Mouse (Mus musculus) lung, postnatal 10 days (tissue): ENCODE data around the gene Hoxa2.

Source experiments
- DNase-seq: peaks from one replicate; pipeline ENCODE4 v3.0.0; 2021

Hoxa2 gene

DNA sequence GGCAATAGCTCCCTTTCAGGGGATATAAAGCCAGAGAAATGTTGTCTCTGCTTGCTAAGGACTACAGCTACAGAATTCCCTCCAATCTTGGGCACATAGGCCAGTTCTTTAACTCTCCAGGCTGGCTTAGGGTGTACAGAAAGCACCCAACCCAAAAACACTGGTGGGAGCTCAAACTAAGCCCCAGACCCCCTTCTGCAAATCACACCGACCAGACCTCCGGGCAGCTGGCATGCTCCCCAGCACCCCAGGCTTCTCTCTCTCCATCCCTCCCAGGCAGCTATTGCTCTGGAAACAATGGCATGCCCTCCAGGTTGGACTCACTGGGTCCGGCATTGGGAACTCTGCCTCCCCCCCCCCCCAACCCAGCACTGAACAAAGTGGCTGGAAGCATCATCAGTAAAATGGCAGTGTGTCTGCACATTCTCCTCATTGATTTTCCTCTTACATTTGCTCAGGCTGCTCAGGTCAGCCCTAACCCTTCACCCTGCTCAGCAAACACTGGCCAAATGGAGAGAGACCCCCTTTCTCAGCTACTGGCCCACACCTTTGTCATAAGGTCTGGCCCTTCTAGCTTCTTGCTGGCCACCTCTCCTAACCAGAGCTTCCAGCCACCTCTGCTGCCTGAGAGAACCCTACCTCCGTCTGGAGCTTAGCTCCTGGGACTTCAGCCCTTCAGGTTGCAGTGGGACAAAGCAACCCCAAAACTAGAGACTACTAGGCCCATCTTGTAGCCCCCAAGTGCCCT, 14.5 kb upstream of the Hoxa2 start:
- DNase-seq = peak; percentile 39

DNA sequence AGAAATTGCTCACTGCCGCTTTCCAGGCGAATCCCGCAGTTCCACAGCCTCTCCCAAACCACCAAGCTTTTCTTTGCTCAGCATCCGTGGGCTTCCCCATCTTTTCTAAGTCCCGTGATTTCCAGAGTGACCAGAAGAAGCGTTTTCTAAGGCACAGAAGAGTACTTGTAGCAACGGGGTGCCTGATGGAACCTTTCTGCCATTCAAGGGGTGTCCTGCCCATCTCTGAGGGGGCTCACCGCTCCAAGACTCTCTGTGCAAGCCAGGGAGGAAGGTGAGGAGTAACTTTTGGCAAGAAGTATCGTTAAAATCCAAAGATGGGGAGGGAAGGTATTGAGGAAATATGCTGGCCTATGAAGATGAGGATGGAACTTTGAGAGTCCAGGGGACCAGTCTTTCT, 13.2 kb upstream of the Hoxa2 start:
- no peak for DNase-seq

DNA sequence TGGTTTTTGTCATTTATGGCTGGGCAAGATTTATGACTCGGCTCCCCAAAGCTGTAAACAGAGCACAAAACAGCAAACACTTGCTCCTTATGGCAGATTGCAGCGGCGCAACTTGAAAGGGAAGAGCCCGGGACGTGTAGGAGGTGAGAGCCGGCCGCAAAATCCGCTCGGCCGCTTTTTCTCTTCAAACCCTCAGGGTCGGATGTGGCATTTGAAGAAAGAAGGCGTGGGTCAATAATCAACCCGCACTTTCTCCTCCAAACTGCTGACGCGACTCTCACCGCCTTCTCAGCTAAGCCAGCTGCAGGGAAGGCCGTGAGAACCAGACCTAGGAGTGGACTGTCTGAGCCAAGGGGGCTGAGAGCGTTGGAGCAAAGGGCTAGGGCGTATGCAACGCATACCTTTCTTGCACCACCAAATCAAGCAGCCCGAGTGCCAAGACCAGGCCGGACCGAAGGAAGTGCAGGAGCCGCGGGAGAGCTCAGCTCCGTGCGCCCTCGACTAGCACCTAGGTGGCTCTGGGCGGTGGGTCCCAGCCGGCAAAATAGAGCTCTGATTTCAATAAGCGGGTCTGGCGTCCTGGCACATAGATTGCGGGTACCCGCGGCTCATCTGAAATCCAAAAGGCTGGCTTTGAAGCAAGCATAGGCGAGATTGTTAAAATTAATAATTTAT, 12.6 kb upstream of the Hoxa2 start, which contains the start of gene 5730596B20Rik:
Gene 5730596B20Rik (plus strand): TSS at position 438 of the 675 bp plus-strand sequence.
- DNase-seq = peak; percentile 60

DNA sequence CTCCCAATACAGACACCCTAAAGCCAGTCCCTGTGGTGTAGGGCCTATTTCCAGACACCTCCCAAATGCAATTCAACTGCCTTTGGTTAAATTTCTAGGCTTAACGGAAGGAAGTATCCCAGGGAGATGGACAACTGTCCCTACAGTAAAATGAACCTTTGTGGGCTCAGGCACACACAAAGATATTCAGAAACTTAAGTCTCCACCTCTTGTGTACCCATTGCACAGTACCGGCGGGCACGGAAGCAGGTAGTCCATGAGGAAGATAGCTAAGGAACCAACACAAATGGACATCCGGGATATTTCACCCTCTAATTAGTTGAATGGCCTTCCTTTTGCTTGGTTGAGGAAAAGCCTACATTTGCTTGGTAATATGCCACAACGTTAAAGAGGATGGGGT, 11.8 kb upstream of the Hoxa2 start:
- DNase-seq = no peak

DNA sequence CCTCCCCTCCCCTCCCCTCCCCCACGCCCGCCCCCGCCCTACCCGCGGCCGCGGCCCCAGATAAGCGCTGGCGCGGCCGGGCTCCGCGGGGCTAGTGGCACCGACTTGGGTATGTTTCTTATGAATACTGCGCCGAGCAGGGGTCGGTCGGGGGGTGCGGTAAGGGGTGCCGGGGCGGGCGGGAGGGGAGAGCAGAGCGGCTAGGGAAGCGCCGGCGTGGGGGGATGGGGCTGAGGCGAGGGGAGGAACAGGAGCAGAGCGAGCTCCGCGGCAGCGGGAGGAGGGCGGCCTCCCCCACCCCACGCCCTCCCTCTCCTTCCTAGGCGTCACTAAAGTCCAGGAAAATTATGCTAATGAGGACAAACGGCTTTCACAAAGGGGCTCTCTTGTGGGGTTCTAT, 11.2 kb upstream of the Hoxa2 start:
- DNase-seq = peak; percentile 89

DNA sequence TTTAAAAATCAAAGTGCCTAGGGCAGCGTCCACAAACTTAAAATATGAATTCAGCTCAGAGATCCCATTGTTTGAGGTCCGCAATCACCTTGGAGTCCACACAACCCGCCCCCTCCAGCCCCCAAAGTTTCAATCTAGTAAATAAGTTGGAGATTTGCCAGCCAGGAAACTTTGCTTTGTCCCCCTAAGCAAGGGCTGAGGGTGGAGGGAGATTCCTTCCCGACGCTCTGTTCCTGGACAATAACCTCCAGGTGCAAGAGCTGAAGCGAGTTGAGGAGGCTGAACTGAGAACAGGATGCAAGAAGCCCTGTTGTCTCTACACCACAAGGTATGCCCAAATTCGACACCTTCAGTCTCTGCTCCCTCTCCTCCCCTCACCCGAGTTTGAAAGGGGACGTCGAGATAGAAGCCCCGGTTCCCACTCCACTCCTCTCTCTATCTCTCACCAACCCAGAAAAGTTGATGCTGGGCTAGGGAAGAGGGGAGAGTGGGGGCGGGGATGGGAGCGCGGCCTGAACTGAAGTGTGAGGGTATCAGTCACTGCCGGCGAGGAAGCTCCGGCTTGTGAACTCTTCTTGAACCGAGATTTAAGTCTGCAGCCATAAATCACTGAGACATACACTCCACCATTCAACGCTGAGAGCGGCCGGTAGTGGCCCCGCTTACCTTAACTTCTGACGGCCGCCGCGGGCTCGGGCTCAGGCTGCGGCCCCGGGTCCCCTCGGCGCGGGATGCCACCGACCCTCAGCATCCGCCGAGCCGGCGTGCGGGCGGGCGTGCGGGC, 10.5 kb upstream of the Hoxa2 start:
- DNase-seq = peak; percentile 82

DNA sequence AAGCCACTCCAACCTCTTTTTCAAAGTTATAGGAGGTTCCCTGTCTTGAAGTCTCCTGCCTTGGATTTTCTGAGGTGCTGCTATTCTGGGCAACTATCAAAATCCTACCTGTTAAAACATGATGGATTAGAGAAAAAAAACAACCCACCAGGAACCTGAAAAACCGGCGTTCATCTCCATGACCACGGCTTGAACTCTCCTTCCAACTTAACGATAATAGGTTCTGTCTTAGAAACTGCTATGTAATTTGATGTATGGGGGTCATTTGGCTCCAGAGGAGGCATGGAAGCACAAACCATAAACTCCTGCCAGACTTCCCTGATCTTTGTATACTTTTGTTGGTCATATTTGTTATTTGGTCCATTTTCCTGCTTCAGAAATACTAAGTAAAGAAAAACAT, 9.0 kb upstream of the Hoxa2 start:
- no peak for DNase-seq

DNA sequence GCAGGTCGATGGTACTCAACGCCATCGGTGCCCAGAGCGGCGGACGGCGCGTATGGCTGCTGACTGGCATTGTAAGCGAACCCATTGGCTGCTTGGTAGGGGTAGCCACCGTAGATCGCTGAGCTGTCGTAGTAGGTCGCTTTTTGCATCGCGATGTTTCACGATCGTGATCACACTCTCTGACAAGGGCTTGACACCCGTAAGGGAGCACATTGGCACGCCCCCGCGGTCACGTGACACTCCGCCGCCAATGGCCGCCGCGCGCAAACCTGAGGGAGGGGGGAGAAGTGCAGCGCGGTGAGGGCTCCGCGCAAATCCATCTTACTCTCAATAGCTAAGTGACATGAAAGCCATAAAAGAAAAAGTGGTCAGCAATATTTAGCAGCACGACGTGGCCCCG, 7.9 kb upstream of the Hoxa2 start:
- peak; percentile 98 for DNase-seq

DNA sequence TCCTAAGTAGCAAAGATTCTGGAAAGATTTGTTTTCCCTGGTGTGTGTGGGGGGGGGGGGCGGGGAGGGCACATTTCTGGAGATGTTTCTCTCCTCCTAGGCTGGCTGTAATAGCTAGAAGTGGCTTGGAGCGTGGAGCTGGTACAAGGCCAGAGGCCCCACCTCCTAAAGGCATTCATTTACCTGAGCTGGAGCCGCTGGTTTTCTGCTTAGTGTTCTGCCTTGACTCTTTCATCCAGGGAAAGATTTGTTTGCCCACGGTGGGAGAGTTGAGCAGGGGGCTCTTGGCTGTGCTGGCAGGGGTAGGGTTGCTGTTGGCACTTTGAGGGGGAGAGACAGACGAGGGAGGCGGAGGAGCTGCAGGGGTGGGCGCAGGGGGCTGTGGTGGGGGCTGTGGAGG, 7.3 kb upstream of the Hoxa2 start:
- DNase-seq = no peak

DNA sequence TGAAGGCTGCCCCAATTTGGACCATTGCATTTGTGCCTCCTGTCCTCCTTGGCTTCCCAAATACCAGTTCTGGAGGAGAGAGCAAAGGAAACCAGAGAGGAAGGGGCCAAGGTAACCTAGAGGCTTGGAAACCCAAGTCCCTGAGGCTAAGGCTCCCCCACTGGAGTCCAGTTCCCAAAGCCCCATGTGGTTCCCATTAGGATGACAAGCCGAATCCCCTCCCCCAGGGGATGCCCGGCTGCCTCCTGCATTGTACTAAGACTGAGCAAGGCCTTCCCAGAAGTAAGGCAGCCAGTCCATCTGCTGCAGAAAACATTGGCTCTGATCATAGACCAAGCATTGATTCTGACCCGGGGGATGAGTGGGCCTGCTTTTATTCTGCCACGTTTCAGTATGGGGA, 6.7 kb upstream of the Hoxa2 start:
- DNase-seq = peak; percentile 74

DNA sequence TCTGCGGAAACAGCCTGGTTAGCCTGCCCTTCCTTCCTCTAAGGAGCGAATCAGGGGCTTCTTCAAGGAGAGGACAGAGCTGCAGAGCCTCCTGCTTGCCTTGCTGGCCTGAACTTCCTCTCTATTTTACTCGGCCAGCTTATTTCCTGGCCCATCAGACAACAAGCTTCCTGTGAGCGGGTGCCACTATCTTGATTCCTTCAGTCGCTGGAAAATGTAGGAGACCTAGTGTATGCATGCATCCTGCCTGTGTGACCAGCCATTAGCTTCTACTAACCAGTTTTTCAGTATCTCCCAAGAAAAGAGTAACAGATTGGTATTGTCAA, 6.2 kb upstream of the Hoxa2 start:
- DNase-seq = no peak

DNA sequence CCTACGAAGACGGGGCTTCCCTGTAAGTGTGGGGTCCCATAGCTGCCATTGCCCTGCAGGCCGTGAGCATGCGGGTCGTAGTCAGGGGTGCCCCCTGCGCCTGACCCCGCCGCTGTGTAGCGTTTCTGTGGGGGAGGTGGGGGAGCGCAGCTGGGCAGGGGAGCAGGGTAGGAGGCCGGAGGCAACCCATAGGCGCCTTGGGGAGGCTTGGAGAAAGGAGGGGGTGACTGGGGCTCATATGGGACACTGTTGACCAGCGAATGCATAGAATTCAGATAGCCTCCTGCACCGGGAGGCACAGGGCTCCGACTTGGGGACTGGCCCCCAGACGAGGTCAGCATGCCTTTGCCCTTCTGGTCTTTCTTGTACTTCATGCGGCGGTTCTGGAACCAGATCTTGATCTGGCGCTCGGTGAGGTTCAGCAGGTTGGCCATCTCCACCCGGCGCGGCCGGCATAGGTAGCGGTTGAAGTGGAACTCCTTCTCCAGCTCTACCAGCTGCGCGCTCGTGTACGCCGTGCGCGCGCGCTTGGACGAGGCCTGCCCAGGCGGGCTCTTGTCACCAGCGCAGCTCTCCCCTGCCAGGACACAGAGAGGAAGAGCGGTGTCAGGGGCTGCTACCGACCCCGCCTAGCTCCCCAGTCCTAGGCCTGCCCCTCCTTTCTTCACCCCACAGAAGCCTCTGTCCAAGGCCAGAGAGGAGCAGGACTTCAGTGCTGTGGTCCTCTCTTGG, 5.7 kb upstream of the Hoxa2 start:
- DNase-seq = peak; percentile 77

DNA sequence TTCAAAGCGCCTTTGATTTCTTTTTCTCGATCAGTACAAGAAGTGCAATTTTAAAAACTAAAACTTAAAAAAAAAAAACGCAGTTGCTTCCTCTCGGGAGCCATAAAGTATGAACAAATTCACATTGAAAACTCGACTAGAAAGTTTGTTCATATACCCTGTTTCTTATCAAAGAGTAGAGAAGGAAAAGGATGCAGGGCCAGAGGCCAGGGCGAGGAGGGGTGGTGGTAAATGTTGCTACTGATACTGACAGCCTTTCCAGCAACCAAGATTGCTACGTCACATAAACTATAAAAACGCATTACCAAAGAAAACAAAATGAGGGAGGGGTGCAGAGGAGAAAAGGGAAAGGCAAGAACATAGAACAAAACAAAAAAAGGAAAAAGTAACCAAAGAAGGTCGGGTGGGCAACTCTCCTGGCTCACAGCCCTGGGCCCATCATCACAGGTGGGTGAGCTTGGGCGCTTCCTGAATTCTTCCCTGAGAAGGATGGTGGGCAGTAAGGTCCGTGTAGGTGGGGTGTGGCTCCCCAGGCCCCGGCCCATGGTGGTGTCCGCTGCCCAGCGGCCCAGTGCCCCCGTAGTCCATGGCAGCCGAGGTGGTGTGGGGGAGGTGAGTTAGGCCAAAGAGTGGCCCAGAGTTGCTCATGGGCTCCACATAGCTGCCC, 5.0 kb upstream of the Hoxa2 start:
- DNase-seq = peak; percentile 34

DNA sequence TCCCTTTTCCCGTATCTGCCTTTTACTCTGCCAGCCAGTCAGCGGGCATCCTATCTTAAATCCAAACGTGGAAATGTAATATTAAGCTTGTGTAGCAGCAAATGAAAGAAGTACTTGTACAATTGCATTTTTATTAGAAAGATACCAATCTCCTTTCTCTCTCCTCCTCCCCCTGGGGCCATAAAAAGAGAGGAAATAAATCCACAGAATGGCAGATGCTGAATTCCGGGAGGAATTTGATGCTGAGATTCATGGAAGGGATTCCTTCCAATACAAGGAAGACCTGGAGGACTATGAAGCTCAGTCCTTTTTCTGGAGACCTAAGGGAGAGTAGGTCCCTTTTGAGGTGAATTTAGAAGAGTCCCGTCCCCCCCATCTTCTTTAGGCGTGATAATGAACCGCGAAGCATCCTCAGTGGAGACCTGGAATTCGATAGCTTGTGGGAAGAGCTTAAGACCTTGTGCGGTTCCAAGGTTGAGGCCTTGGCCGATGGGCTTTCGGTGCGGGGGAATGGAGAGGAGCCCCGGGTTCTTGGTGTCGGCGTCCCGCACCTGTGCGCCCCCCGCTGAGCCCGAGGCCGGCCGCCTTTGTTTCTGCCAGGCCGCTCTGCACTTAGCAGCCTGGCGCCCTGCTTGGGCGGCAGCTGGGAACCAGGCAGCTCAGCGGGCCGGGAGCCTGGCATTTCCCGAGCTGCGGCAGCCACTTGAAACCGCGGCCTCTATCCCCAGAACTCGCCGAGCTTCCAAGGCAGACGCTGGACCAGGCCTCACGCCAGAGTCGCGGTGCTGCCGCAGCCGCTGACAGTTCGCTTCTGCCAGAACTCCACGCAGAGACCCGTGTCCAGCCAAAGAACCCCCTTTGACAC, 3.8 kb upstream of the Hoxa2 start:
- peak; percentile 55 for DNase-seq

DNA sequence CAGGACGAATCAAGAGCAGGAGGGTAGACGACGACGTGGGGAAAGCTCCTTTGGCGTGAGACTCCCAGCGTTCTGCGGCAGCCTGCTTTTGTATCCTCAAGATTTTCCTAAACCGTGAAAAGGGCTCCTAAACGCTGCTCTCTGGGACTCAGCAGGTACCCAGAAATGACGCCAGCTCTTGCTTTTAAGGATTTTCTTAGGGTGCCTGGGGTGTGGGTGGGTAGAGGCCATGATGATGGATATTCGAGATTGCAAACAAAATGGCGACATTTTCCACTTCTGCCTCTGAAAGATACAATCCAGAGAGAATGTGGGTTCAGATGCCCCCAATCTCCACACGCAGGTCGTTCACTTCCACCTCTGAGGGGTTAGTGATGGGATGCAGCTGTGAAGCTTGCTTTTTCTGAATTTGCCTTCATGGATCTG, 3.1 kb upstream of the Hoxa2 start:
- DNase-seq = peak; percentile 24

DNA sequence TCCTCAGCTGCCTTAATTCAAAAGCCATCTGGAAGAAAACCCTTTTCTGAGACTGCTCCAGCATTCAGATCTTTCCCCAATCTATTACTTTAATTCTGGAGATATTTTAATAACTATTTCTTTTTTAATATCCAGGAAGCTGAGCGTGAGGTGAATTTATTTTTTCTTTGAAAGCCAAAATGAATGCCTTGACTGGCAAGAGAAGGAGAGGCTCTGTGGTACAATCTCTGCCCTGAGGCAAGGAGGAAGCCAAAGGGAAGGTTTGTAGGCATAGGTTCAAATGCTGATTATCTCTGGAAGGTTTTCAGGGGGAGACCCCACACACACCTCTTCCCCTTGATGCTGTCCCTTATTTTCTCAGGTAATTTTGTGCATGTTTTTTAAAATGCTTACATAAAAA, 2.5 kb upstream of the Hoxa2 start:
- DNase-seq = no peak

DNA sequence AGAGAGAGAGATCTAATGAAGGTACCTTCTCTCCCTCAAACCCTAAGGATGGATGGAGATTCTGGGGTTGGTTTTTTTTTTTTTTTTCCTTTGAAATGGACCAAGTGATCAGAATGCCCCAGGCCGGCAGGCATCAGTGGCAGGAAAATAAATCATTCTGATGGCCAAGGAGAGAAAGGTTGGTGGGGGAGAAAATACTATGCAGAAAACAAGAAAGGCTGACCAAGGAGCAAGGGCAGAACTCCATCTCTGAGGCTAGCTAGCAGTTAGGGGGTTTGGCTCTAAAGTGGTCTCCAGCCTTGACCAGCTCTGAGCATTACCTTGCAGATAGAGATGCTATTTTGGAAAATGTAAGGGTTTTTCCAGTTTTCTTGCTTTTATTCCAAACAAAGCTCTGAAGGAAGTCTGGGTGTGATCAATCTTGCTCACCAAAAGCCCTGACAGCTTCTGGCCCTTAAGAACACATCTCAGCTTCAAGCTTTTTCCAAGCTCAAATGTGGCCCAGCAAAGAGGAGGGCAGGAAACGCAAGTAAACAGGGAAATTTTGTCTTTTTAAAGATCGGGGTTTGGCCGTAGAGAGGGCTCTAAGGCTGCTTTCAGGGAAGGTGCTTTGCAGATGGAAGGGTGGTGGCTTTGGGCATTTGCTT, 1.9 kb upstream of the Hoxa2 start:
- peak; percentile 54 for DNase-seq

DNA sequence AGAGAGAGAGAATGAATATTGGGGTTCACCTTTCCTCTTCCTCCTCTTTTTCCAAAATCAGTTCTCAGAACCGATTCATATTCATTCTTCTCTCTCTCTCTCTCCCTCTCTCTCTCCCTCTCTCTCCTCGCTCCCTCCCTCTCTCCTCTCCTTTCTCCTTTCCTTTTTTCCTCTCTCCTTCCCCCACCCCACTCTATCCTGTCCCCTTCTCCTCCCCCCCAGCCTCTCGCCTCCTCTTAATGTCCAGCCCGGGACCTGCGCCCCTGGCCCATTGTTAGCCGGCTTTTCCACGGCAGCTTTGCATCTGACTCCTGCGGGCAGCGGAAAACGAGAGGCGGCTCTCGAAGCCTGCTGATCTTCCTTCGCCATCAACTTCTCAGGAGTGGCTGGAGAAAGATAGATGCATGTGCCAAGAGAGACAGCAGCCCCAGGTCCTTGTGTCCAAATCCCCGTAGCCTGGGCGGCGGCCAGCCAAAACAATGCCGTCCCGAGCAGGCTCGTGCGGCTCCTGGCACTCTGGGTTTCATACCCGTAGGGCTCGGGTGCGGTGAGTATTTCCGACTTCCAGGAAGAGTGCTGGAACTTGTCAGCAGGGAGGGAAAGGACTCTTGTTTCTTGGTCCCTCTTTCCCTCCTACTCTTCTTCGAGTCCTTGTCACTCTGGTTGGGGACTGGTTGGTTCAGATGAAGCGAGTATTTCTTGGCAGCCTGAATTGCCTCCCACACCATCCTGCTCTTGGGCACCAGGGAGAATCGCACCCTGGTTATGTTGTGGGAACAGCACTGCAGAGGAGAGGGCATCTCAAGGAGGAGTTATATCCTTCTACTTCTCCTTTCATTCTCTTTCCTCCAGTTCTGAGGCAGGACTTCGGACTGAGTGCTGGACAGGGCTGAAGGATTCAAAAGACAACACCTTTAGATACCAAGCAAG, 1.1 kb upstream of the Hoxa2 start:
- peak; percentile 73 for DNase-seq

DNA sequence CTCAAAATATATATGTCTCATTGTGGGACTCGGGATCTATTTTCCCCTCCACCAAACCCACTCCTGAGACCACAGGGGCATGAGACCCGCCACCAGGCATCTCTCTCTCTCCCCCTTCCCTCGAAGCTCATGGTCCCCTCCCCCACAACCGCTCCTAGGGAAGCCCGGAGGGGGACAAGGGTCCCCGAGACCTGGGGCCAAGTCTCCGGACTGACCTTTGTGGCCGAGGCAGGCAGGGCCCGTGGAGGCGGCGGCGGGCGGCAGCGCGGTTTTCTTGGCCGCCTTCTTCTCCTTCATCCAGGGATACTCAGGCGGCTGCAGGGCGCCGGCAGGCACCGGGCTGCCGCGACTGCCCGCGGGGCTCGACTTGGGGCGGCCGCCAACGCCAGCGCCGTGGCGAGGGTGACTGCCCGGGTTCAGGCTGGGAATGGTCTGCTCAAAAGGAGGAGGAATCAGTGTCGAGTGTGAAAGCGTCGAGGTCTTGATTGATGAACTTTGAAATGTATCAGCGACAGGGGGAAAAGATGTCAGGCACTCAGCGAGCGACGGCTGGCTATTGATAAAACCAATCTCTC, 493 bp downstream of the Hoxa2 start:
- DNase-seq = peak; percentile 58
